Mouse (Mus musculus) forebrain, embryonic 10.5 days (tissue): ENCODE measurements around the gene Ghr. TPM values are rescaled to one million over a fixed set of nuclear protein-coding genes. Genes with fewer than 3 reads are reported as not detected.

Experiments
- DNase-seq: peaks from one replicate; pipeline ENCODE4 v3.0.0-alpha.2; 2017; ENCODE audit warnings: low spot score; ENCODE audit errors: extremely low spot score
- H3K27ac ChIP-seq: fragments of 300-500 bp; sonication (generic); 2 replicates; pipeline ENCODE4 v1.5.1; 2016; ENCODE audit warnings: mild to moderate bottlenecking
- H3K27me3 ChIP-seq: fragments of 300-500 bp; sonication (generic); 2 replicates; pipeline ENCODE4 v1.6.1; 2016; ENCODE audit warnings: mild to moderate bottlenecking; ENCODE audit not compliant: poor library complexity, severe bottlenecking
- H3K36me3 ChIP-seq: fragments of 300-500 bp; sonication (generic); replicated peaks from 2 replicates; pipeline ENCODE4 v1.6.1; 2016; ENCODE audit warnings: mild to moderate bottlenecking, moderate library complexity
- H3K4me1 ChIP-seq: fragments of 300-500 bp; sonication (generic); 2 replicates; pipeline ENCODE4 v1.6.1; 2016
- H3K4me3 ChIP-seq: fragments of 300-500 bp; sonication (generic); 2 replicates; pipeline ENCODE4 v1.5.1; 2016; ENCODE audit warnings: mild to moderate bottlenecking, moderate library complexity
- H3K9me3 ChIP-seq: fragments of 300-500 bp; sonication (generic); 2 replicates; pipeline ENCODE4 v1.6.1; 2016; ENCODE audit warnings: mild to moderate bottlenecking, moderate library complexity
- WGBS: fragments of 180-500 bp; shearing (Covaris S2); methylation state at CpG from one replicate; pipeline ENCODE4 v1.1.7; 2016; 5-methylcytosine and 5-hydroxymethylcytosine counted together
- polyA plus RNA-seq: library from polyadenylated mRNA; unstranded; fragments of >200 nt; fragmentation: Nextera tagmentation; extraction: Ambion mirVana; gene quantifications from 2 replicates; pipeline ENCODE4 v1.2.1, GENCODE M21; 2016

The Ghr gene
- polyA plus RNA-seq, 1 experiment from 2014 or later = 5.7 TPM

DNA sequence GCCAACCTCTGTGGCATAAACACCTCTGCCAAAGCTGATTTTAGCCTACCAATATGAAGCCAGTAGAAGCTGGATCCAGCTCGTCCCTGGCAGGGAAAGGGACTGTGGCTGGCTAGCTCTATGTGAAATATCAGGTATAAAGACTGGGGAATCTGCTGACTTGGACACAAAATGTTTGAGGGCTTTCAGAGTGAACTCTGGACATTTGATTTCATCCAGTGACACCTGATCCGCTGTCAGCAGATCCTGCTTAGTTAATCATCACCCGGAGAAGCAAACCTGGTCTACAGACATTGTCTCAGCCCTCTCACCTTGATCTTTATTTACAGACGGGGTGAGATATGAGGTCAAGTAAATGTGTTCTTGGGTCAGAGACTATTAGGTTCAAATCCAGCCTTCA is 118.5 kb downstream of the Ghr start:
- no peak for DNase-seq
- Histone ChIP-seq H3K36me3 (no peaks in the 10 kb centered on the region), H3K9me3 (no peaks in the 10 kb centered on the region), H3K27ac (no peak overlapping the region), H3K4me3 (no peak overlapping the region), H3K27me3 (no peaks in the 10 kb centered on the region), H3K4me1 (no peaks in the 10 kb centered on the region)
- 84% methylated on average over 4 of the region's 4 CpGs for WGBS

DNA sequence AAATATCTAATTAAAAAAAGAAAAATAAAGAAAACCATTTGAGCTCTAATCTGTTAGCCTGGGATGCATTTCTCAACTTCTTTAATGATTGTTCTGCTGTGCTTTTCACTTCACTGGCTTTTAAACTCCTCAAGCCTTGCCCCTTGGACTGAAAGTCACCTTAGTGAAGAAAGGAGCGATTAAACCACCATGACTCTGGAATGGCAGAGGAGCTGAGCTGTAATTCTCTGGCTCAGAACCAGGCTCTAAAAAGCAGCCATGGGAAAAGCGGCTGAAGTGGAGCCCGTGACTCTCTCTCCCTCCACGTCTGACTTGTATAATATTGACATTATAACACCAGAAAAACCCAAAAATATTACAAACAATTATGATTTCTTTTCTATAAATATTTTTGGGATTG is 126.7 kb downstream of the Ghr start:
- 85% methylated on average over 4 of the region's 4 CpGs for WGBS
- Histone ChIP-seq H3K4me3 (no peak overlapping the region), H3K9me3 (no peaks in the 10 kb centered on the region), H3K27ac (no peak overlapping the region), H3K4me1 (no peaks in the 10 kb centered on the region), H3K36me3 (no peaks in the 10 kb centered on the region), H3K27me3 (no peaks in the 10 kb centered on the region)
- no peak for DNase-seq

DNA sequence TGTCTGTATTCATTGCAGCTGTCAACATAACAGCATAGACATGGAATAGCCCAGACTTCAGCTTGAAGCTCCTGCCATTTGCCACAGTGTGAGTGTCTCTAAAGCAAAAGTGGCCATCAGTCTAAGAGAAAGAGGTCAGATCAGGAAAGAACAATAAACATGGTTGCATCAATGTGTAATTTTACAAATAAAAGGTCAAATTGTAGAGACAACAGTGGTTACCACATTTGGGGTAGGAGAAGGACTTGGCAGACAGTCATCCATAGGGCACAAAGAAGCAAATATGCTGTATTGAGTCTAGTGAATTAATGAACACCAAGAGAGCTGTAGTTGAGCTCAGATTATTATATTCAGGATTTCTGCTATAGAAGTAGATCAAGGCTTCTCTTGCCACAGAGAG is 127.7 kb downstream of the Ghr start:
- H3K9me3 ChIP-seq = no peaks in the 10 kb centered on the region

DNA sequence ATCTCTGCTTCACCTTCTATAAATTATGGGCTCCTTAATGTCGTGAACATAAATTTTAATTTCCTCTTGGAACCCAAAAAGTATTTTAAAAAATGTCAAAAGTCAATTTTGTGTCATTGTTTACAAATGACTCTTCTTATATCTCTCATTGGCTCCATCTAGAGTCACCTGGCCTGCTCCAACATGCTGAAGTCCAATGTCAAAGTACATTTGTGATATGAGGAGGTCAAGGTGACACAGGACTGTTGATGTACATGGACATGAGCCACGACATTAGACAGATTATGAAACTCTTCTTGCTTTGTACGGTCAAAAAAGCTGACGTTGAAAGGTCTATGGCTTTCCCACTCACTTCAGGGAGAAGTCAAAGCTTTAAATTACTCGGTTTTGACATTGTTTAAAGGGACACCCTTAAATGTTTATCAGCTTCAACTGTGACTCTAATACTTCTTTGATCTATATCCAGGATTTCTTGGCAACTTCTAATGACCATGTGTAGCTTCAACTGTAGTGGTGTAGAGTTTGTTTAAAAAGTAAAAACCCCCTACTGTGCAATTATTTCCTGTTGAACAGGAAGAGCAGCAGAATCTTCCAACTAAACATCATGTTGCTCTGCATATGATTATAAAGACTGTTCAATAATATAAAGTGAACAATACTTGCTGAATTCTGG is 131.1 kb downstream of the Ghr start:
- no peaks in the 10 kb centered on the region for H3K9me3 ChIP-seq
- H3K36me3 ChIP-seq = no peaks in the 10 kb centered on the region
- H3K4me3 ChIP-seq = no peak overlapping the region
- no peaks in the 10 kb centered on the region for H3K27me3 ChIP-seq
- no peaks in the 10 kb centered on the region for H3K4me1 ChIP-seq
- no peak overlapping the region for H3K27ac ChIP-seq
- 83% methylated on average over 5 of the region's 5 CpGs for WGBS
- no peak for DNase-seq

More for the DNA sequence above, 127.7 kb downstream of the Ghr start:
- Histone ChIP-seq H3K4me1 (no peaks in the 10 kb centered on the region), H3K27me3 (no peaks in the 10 kb centered on the region), H3K36me3 (no peaks in the 10 kb centered on the region), H3K27ac (no peak overlapping the region), H3K4me3 (no peak overlapping the region)
- no peak for DNase-seq

DNA sequence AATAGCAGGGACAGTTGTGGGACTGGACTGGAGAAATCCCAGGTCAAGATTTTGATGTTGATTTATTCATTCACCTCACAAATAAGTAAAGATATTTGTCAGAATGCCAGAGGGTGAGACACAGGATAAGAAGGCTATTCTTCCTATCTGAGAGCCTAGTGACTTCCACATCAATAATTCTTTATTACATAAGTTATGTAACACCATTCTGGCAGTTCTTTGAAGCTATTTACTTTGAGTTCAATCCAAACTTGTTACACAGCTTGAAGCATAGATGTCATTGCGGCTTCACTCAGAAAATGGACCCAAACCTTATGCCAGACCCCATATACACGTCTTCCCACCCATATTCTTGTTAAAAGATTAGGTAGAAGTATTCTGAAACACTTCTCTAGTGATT is 133.7 kb downstream of the Ghr start:
- H3K4me3 ChIP-seq = no peak overlapping the region
- H3K4me1 ChIP-seq = no peaks in the 10 kb centered on the region
- 73% methylated on average over 2 of the region's 2 CpGs for WGBS
- no peaks in the 10 kb centered on the region for H3K36me3 ChIP-seq
- no peaks in the 10 kb centered on the region for H3K9me3 ChIP-seq
- DNase-seq = no peak
- no peaks in the 10 kb centered on the region for H3K27me3 ChIP-seq
- no peak overlapping the region for H3K27ac ChIP-seq

DNA sequence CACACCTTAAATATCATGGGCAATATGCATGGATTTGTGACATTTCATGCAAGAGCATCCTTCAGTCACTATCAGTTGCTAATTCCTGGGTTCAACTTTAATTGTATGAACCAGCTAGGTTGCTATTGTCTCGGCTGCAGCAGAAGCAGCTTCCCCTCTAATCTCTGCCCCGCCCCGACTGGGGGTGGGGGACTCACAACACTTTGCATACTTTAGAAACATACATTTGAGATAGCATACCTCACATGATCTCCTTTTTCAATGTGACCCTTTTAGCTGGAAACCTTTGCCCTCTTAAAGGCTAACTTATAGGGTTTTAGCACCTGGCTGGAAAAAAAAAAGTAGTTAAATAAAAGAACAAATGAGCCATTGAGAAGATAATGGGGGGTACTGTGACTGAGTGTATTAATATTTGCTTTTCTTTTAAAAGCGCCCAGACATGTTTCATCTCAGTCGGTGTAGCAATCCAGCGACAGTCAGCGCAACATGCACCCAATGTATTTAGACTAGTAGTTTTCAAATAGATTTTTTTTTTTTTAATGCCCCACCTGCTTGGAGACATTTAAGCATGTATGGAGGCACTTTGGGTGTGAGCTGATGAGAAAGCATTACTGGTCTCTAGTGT is 137.9 kb downstream of the Ghr start:
- no peak for DNase-seq
- H3K4me1 ChIP-seq = no peaks in the 10 kb centered on the region
- no peaks in the 10 kb centered on the region for H3K27me3 ChIP-seq
- H3K27ac ChIP-seq = no peak overlapping the region
- H3K36me3 ChIP-seq = no peaks in the 10 kb centered on the region
- no peaks in the 10 kb centered on the region for H3K9me3 ChIP-seq
- 74% methylated on average over 7 of the region's 7 CpGs for WGBS
- no peak overlapping the region for H3K4me3 ChIP-seq

DNA sequence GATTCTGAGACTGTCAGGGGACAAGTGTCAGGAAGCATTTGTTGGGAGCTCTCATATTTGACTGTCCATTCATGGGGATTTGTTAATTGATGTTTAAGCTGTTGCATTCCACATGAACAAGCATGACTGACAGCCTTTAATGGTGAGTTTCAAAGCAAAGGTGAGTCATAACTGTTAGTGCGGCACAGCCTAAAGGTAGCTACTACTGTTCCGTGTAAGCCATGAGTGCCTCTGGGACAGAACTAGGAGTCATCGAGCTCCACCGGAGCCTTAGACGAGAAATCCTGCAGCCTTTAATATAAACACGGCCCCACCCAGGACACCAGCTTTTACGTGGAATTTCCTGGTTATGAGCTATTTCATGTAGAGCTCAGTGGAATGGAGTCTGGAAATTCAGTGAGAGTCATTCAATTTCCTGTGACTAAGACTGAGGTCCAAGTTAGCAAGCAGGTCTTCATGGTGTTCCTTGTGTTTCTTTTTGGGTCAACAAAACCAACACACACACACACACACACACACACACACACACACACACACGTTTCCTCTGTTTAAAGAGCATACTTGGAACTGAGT is 138.8 kb downstream of the Ghr start:
- Histone ChIP-seq H3K4me3 (no peak overlapping the region), H3K27me3 (no peaks in the 10 kb centered on the region), H3K27ac (no peak overlapping the region), H3K36me3 (no peaks in the 10 kb centered on the region), H3K4me1 (no peaks in the 10 kb centered on the region), H3K9me3 (no peaks in the 10 kb centered on the region)
- WGBS = 85% methylated on average over 8 of the region's 8 CpGs
- no peak for DNase-seq

DNA sequence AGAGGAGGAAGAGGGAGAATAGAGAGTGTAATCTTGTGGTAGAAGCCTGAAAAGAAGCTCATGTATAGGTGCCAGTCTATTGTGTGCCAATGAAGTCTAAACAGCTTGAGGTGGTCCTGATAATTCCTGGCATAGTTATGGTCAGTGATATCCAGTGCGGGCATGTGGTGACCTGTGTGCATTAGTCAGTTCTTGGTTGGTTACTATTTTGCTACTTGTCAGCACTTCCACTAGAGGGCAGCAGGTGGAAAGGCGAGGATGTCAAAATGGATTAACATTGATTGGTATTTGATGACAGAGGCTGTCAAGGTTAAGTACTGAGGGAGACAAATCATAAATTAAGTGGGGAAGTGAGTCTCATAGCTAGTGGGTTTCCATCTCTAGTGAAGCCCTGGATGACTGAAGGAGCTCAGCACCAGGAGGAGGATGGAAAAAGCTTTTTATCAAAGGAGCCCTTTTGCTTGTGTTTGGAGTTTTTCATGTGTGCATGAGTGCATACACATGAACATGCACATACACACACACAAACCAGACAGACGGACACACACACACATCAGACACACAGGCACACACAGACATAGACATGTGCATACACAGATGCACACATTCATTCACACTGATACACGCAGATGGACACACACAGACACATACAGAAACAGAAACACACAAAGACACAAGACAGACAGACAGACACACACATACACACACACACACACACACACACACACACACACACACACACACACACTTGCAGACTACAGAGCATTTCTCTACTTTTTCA is 141.6 kb downstream of the Ghr start:
- H3K27ac ChIP-seq = no peak overlapping the region
- no peaks in the 10 kb centered on the region for H3K36me3 ChIP-seq
- H3K4me1 ChIP-seq = no peaks in the 10 kb centered on the region
- no peak overlapping the region for H3K4me3 ChIP-seq
- peak; percentile 15 for DNase-seq
- no peaks in the 10 kb centered on the region for H3K9me3 ChIP-seq
- WGBS = 50% methylated on average over 4 of the region's 4 CpGs
- H3K27me3 ChIP-seq = no peaks in the 10 kb centered on the region

DNA sequence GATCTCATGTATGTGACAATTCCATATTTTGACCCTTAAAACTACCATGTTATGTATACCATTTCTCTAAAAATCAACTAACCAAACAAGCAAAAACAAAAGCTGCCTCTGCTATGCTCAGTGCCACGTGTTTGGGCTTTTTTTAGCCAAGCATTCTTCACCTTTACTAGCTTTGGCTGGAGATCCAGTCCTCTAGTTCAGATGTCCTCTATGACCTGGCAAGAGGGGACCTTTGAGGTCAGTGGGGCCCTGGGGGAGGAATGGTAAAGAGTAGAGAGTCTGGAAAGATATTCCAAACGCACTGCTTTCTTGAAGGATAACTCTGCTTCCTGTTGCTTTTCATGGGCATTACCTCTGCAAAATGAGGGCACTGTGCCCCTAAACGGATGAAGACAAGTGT is 145.9 kb downstream of the Ghr start:
- no peaks in the 10 kb centered on the region for H3K9me3 ChIP-seq
- no peaks in the 10 kb centered on the region for H3K36me3 ChIP-seq
- no peak for DNase-seq
- no peaks in the 10 kb centered on the region for H3K27me3 ChIP-seq
- 58% methylated on average over 3 of the region's 3 CpGs for WGBS
- H3K27ac ChIP-seq = no peak overlapping the region
- no peaks in the 10 kb centered on the region for H3K4me1 ChIP-seq
- no peak overlapping the region for H3K4me3 ChIP-seq

DNA sequence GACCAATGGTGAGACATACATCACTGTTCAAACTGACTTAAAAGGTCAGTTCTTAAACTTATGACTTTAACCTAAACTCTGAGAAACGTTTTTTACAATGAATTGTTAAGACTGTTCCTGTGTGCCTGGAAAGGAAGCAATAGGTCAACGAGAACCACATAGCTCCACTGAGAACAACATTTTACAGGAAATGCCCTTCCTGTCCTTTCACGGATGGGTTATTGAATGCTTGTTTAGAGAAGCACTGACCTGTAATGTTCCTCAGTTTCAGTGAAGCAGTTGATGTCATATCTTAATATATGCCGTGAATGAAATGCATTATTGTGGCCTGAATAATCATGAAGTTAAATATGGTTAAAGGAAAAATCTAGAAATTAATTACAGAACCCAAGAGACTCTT is 147.7 kb downstream of the Ghr start:
- no peaks in the 10 kb centered on the region for H3K4me1 ChIP-seq
- no peaks in the 10 kb centered on the region for H3K36me3 ChIP-seq
- H3K9me3 ChIP-seq = no peaks in the 10 kb centered on the region
- no peak overlapping the region for H3K4me3 ChIP-seq
- DNase-seq = no peak
- no peak overlapping the region for H3K27ac ChIP-seq
- no peaks in the 10 kb centered on the region for H3K27me3 ChIP-seq
- WGBS = 66% methylated on average over 4 of the region's 4 CpGs

DNA sequence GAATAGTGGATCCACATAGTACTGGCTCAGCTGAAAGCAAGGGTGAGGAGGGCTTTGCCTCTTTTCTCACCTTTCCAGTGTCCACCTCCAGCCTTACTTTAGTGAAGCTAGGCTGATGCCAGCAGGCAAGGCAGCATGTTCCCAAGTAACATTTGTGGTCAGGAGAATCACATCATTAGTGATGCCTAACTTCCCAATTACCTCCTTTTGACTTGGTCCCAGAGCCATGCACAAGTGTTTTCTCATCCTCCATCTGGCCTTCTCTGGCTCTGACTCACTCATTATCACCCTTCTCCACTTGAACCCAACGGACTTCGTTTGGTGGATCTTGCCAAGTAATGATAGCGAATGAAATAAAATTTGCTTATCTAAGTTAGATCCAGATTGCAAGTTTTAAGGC is 148.8 kb downstream of the Ghr start:
- no peaks in the 10 kb centered on the region for H3K4me1 ChIP-seq
- H3K9me3 ChIP-seq = no peaks in the 10 kb centered on the region
- H3K36me3 ChIP-seq = no peaks in the 10 kb centered on the region
- H3K27me3 ChIP-seq = no peaks in the 10 kb centered on the region
- H3K4me3 ChIP-seq = no peak overlapping the region
- no peak overlapping the region for H3K27ac ChIP-seq
- DNase-seq = no peak
- WGBS = 97% methylated on average over 3 of the region's 3 CpGs

DNA sequence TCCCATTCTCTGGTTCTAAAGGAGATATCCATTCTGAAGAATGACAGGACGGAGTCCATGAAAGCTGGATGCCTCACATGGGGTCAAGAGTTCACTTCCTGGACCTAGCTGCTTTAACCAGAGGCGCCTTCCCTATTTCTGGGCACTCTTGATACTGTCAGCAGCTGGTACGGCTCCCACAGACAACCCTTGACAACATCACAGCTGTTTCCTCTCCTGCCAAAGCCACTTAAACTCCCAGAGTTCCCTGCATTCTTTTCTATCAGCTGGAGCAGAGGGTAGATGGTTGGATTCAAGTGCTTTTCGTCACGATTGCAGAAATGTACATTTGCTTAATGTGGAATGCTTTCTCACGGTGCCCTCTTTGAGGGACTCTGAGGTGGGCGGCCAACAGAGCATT is 150.0 kb downstream of the Ghr start:
- no peak for DNase-seq
- Histone ChIP-seq H3K27ac (no peak overlapping the region), H3K27me3 (no peaks in the 10 kb centered on the region), H3K9me3 (no peaks in the 10 kb centered on the region), H3K36me3 (no peaks in the 10 kb centered on the region), H3K4me3 (no peak overlapping the region), H3K4me1 (no peaks in the 10 kb centered on the region)
- 81% methylated on average over 7 of the region's 7 CpGs for WGBS

DNA sequence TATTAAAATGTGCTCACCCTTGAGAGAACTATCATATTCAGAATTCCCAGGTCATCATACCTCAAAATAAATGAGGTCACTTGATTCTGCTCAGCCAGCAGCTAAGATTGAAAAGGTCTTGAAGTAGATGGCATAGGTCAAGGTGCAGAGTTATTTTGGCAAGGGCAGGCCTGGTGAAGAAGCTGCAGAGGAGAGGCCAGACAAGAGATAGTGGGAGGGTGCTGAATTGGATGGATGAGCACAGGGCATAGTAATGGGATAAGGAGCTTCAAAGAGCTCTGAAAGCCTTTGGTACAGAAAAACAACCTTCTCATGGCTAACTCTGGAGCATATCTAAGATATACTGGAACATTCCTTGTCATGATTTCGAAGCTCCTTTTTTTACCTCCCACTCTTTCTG is 150.5 kb downstream of the Ghr start:
- no peak overlapping the region for H3K27ac ChIP-seq
- no peak for DNase-seq
- H3K36me3 ChIP-seq = no peaks in the 10 kb centered on the region
- no peaks in the 10 kb centered on the region for H3K9me3 ChIP-seq
- 91% methylated on average over 1 of the region's 1 CpGs for WGBS
- no peak overlapping the region for H3K4me3 ChIP-seq
- no peaks in the 10 kb centered on the region for H3K27me3 ChIP-seq
- no peaks in the 10 kb centered on the region for H3K4me1 ChIP-seq
